Mouse (Mus musculus) left cerebral cortex, postnatal 4 days (tissue): ENCODE measurements at regions not wholly inside any gene's neighbourhood (a gene's known extent, or its start where the extent isn't known, plus 50 kb on each side); places are given as distances from the start of the nearest gene placed in this dataset.
"Not testable (repeated sequence)": the region's sequence is repeated elsewhere in the genome, so short reads cannot be mapped to it uniquely, and the experiment has no call there.

Source experiments
- DNase-seq: peaks from one replicate; pipeline ENCODE4 v3.0.0-alpha.2; 2022
- intact Hi-C: fragments of 180-260 bp; cut with DNase I; formaldehyde crosslinking; loops from one replicate; pipeline ENCODE4 v1.15.1; 2025

- DNase-seq: no peak
- intact Hi-C loops: no loop called here
Observed at GRCm38 (mm10) chr12:48387724-48388123, 994.7 kb upstream of the Foxg1 start.

- intact Hi-C loops: no loop called here
- no peak for DNase-seq
Observed at GRCm38 (mm10) chr12:48388192-48388812, 994.2 kb upstream of the Foxg1 start.

- DNase-seq: no peak
- intact Hi-C loops: no loop called here
Observed at GRCm38 (mm10) chr12:48391008-48391407, 991.5 kb upstream of the Foxg1 start.

GRCm38 (mm10) chr12:48439333-48440046 is 943.0 kb upstream of the Foxg1 start:
- no peak for DNase-seq
- intact Hi-C loops: no loop called here

- DNase-seq, intact Hi-C loops: not testable (repeated sequence)
Observed at GRCm38 (mm10) chr12:48448719-48449118, 933.7 kb upstream of the Foxg1 start.

GRCm38 (mm10) chr12:48462392-48462791 is 920.1 kb upstream of the Foxg1 start:
- intact Hi-C loops: no loop called here

GRCm38 (mm10) chr12:48500735-48501134 is 881.7 kb upstream of the Foxg1 start:
- DNase-seq: no peak
- intact Hi-C loops: no loop called here

More at GRCm38 (mm10) chr12:48462392-48462791, 920.1 kb upstream of the Foxg1 start:
- DNase-seq: no peak

- intact Hi-C loops: no loop called here
- DNase-seq: no peak
Observed at GRCm38 (mm10) chr12:48511594-48511993, 870.9 kb upstream of the Foxg1 start.

GRCm38 (mm10) chr12:48512259-48512658 is 870.2 kb upstream of the Foxg1 start:
- intact Hi-C loops: no loop called here
- no peak for DNase-seq

GRCm38 (mm10) chr12:48521996-48522395 is 860.5 kb upstream of the Foxg1 start:
- intact Hi-C loops: no loop called here
- peak; percentile 42 for DNase-seq

GRCm38 (mm10) chr12:48559690-48560089 is 822.8 kb upstream of the Foxg1 start:
- intact Hi-C loops, DNase-seq: not testable (repeated sequence)

- no peak for DNase-seq
- intact Hi-C loops: no loop called here
Observed at GRCm38 (mm10) chr12:48604401-48605197, 777.9 kb upstream of the Foxg1 start.

GRCm38 (mm10) chr12:48605423-48605822 is 777.0 kb upstream of the Foxg1 start:
- intact Hi-C loops: no loop called here
- DNase-seq: no peak

GRCm38 (mm10) chr12:48609391-48609790 is 773.1 kb upstream of the Foxg1 start:
- intact Hi-C loops: no loop called here

GRCm38 (mm10) chr12:48612066-48612465 is 770.4 kb upstream of the Foxg1 start:
- intact Hi-C loops: no loop called here
- no peak for DNase-seq

More at GRCm38 (mm10) chr12:48609391-48609790, 773.1 kb upstream of the Foxg1 start:
- peak; percentile 45 for DNase-seq

- no peak for DNase-seq
- intact Hi-C loops: no loop called here
Observed at GRCm38 (mm10) chr12:48616337-48616736, 766.1 kb upstream of the Foxg1 start.

GRCm38 (mm10) chr12:48633559-48633958 is 748.9 kb upstream of the Foxg1 start:
- DNase-seq: no peak
- intact Hi-C loops: no loop called here

GRCm38 (mm10) chr12:48634671-48635241 is 747.7 kb upstream of the Foxg1 start:
- intact Hi-C loops: no loop called here
- DNase-seq: no peak

- no peak for DNase-seq
- intact Hi-C loops: no loop called here
Observed at GRCm38 (mm10) chr12:48641974-48642373, 740.5 kb upstream of the Foxg1 start.

- no peak for DNase-seq
- intact Hi-C loops: no loop called here
Observed at GRCm38 (mm10) chr12:48645135-48645534, 737.3 kb upstream of the Foxg1 start.

GRCm38 (mm10) chr12:48645910-48646309 is 736.5 kb upstream of the Foxg1 start:
- DNase-seq: peak; percentile 15
- intact Hi-C loops: no loop called here
